Mouse (Mus musculus) lung, postnatal 10 days (tissue): ENCODE results near the gene Blm.

Experiments
- DNase-seq: peaks from one replicate; pipeline ENCODE4 v3.0.0; 2021

Gene Blm

GRCm38 (mm10) chr7:80535009-80535744 is at the start of gene Blm:
TSS of gene Blm (minus strand) at chr7:80535119.
- DNase-seq, result peak; percentile 98

- DNase-seq, result peak; percentile 81
Measured at GRCm38 (mm10) chr7:80583981-80584380, 49.1 kb upstream of the Blm start.

GRCm38 (mm10) chr7:80582821-80583451 is 48.0 kb upstream of the Blm start:
- DNase-seq, result peak; percentile 85

- DNase-seq, result peak; percentile 71
Measured at GRCm38 (mm10) chr7:80580368-80580767, 45.4 kb upstream of the Blm start.

GRCm38 (mm10) chr7:80577417-80577980 is 42.6 kb upstream of the Blm start:
- no peak for DNase-seq

- DNase-seq, result no peak
Measured at GRCm38 (mm10) chr7:80576626-80577025, 41.7 kb upstream of the Blm start.

- no peak for DNase-seq
Measured at GRCm38 (mm10) chr7:80575750-80576149, 40.8 kb upstream of the Blm start.

GRCm38 (mm10) chr7:80573076-80573475 is 38.2 kb upstream of the Blm start:
- no peak for DNase-seq

GRCm38 (mm10) chr7:80567982-80568381 is 33.1 kb upstream of the Blm start:
- no peak for DNase-seq

- DNase-seq, result peak; percentile 42
Measured at GRCm38 (mm10) chr7:80561931-80562330, 27.0 kb upstream of the Blm start.

GRCm38 (mm10) chr7:80561271-80561670 is 26.4 kb upstream of the Blm start:
- no peak for DNase-seq

- DNase-seq, result no peak
Measured at GRCm38 (mm10) chr7:80558572-80558971, 23.7 kb upstream of the Blm start.

GRCm38 (mm10) chr7:80558101-80558500 is 23.2 kb upstream of the Blm start:
- DNase-seq, result peak; percentile 41

- DNase-seq, result no peak
Measured at GRCm38 (mm10) chr7:80557161-80557560, 22.2 kb upstream of the Blm start.

- DNase-seq, result no peak
Measured at GRCm38 (mm10) chr7:80556166-80556565, 21.2 kb upstream of the Blm start.

- no peak for DNase-seq
Measured at GRCm38 (mm10) chr7:80555146-80555545, 20.2 kb upstream of the Blm start.

- DNase-seq, result peak; percentile 80
Measured at GRCm38 (mm10) chr7:80554180-80555021, 19.5 kb upstream of the Blm start.

GRCm38 (mm10) chr7:80548513-80549260 is 13.8 kb upstream of the Blm start:
- no peak for DNase-seq

GRCm38 (mm10) chr7:80542139-80542831 is 7.4 kb upstream of the Blm start:
- DNase-seq, result no peak

- DNase-seq, result no peak
Measured at GRCm38 (mm10) chr7:80539581-80539980, 4.7 kb upstream of the Blm start.

- peak; percentile 10 for DNase-seq
Measured at GRCm38 (mm10) chr7:80534291-80535008, 469 bp downstream of the Blm start.
